Mouse (Mus musculus): Measurements from ENCODE around the gene Sept5. TPM values are rescaled to one million over a fixed set of nuclear protein-coding genes. Genes with fewer than 3 reads are reported as not detected.
A peak's percentile ranks its signal among the peaks of the same experiment; 100 is the strongest.

Gene Sept5
- polyA plus RNA-seq, 1 experiment from 2014 or later: 8.4 TPM

DNA sequence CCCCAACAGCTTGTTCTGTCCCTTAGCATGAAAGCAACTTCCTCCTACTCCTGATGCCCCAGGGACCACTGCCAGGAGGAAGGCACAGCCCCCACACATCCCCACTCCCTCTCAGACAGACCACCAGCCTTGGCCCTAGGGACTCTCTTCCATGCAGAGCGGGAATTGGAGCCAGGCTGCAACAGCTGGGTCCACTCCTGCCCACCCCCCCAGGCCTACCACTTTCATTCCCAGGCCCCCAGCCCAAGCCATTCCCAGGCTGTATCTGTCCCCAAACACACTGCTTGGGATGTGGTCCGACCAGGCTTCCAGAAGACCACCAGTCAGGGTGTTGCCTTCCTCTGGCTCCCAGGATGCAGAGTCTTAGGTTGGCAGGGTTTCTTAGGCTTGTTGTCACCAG lies 20.7 kb downstream of the Sept5 start:
- ATAC-seq (replicated peaks; ENCODE audit: extremely low read depth, insufficient read depth, low FRiP score): no peak

DNA sequence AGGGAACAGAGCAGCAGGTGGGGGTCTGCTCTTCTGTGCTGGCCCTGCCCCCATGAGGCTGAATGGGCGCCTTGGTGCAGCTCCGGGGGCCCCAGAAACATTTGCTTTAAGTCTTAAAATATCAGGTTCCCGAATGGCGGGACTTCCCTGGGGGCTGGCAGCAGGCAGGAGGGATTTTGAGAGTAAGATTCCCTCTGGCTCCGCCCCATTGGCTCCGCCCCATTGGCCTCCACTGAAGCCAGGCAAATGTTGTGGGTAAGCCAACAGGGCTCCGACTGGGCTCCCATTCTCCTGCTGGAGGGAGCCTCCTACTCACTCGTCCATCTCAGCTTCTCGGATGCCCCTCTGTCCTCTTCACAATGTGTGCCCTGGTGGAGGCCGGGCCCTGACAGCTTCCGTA lies 21.5 kb downstream of the Sept5 start:
- 22% methylated on average over 11 of the region's 11 CpGs for WGBS
- no peak for ATAC-seq (replicated peaks; ENCODE audit: extremely low read depth, insufficient read depth, low FRiP score)
- no peak overlapping the region for H3K4me2 ChIP-seq (ENCODE audit: low read depth, low read length)
- peaks cover 13% of the 10 kb centered on the region; the same call in 1 of the 2 replicates for H3K27me3 ChIP-seq (ENCODE audit: control insufficient read depth, insufficient read depth, low read length)
- H3K36me3 ChIP-seq (ENCODE audit: control insufficient read depth, insufficient read depth): no peaks in the 10 kb centered on the region
- no peak overlapping the region for H3K4me3 ChIP-seq (ENCODE audit: low read length)
- H3K4me1 ChIP-seq (ENCODE audit: control insufficient read depth, insufficient read depth, low read length): peaks cover 17% of the 10 kb centered on the region
- no peak overlapping the region for H3K9ac ChIP-seq (ENCODE audit: low read length)
- no peaks in the 10 kb centered on the region for H3K9me3 ChIP-seq (replicated peaks; ENCODE audit: control insufficient read depth, low read length)
- H3K27ac ChIP-seq (ENCODE audit: low read length): no peak overlapping the region

More for the DNA sequence above, 20.7 kb downstream of the Sept5 start:
- no peak overlapping the region for H3K4me3 ChIP-seq (ENCODE audit: low read length)
- peaks cover 11% of the 10 kb centered on the region for H3K4me1 ChIP-seq (ENCODE audit: control insufficient read depth, insufficient read depth, low read length)
- 68% methylated on average over 2 of the region's 2 CpGs for WGBS
- peaks cover 13% of the 10 kb centered on the region for H3K27me3 ChIP-seq (ENCODE audit: control insufficient read depth, insufficient read depth, low read length)
- no peak overlapping the region for H3K9ac ChIP-seq (ENCODE audit: low read length)
- H3K4me2 ChIP-seq (ENCODE audit: low read depth, low read length): no peak overlapping the region
- no peak overlapping the region for H3K27ac ChIP-seq (ENCODE audit: low read length)
- no peaks in the 10 kb centered on the region for H3K9me3 ChIP-seq (replicated peaks; ENCODE audit: control insufficient read depth, low read length)
- no peaks in the 10 kb centered on the region for H3K36me3 ChIP-seq (ENCODE audit: control insufficient read depth, insufficient read depth)

DNA sequence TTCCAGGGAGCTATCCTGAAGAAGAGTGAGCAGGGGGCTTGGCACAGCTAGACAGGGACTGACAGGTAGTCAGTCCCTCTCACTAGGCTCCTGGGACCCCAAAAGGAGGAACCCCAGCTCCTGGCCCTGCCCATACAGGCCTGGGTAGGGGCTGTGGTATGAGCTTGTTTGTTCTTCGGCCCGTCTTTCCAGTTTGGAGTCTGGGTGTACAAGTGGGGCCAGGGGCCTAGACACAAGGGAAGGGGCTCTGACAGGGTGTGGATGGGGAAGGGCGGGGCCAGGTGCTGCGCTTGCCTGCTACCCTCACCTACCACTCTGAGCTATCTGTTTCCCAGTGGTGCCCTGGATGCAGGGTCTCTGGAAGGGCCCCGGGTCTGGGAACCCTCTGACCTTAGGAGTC lies 24.0 kb downstream of the Sept5 start:
- H3K4me1 ChIP-seq (ENCODE audit: control insufficient read depth, insufficient read depth, low read length): peaks cover 17% of the 10 kb centered on the region
- no peak overlapping the region for H3K27ac ChIP-seq (ENCODE audit: low read length)
- H3K4me2 ChIP-seq (ENCODE audit: low read depth, low read length): no peak overlapping the region
- no peak overlapping the region for H3K4me3 ChIP-seq (ENCODE audit: low read length)
- ATAC-seq (replicated peaks; ENCODE audit: extremely low read depth, insufficient read depth, low FRiP score): no peak
- no peaks in the 10 kb centered on the region for H3K9me3 ChIP-seq (replicated peaks; ENCODE audit: control insufficient read depth, low read length)
- no peak overlapping the region for H3K9ac ChIP-seq (ENCODE audit: low read length)
- no peaks in the 10 kb centered on the region for H3K36me3 ChIP-seq (ENCODE audit: control insufficient read depth, insufficient read depth)
- WGBS: 77% methylated on average over 5 of the region's 5 CpGs
- peaks cover 11% of the 10 kb centered on the region; the same call in 1 of the 2 replicates for H3K27me3 ChIP-seq (ENCODE audit: control insufficient read depth, insufficient read depth, low read length)

DNA sequence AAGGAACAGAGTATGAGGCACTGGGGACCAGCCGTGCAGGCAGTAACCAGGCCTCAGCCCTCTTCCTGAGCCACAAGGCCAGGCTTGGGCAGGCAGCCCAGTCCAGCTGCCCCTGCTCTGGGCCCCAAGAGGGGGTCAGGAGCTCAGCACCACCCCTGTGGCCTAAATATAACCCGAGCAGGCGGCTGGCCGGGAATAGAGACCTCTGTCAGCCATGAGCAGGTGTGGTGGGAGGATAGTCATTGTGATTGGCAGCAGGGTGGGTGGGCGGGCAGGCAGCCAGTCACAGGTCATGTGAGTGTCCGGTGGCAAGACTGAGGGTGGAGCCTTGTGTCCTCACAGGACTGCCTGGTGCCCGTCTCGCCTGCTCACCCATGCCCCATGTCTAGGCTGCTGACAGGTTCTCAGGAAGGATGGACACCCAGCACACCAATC lies 25.5 kb downstream of the Sept5 start:
- H3K9me3 ChIP-seq (replicated peaks; ENCODE audit: control insufficient read depth, low read length): no peaks in the 10 kb centered on the region
- peak; percentile 87 for ATAC-seq (replicated peaks; ENCODE audit: extremely low read depth, insufficient read depth, low FRiP score)
- no peak overlapping the region for H3K4me3 ChIP-seq (ENCODE audit: low read length)
- peak overlapping the region; percentile 60; the same call in 1 of the 2 replicates for H3K9ac ChIP-seq (ENCODE audit: low read length)
- peaks cover 10% of the 10 kb centered on the region; the same call in 1 of the 2 replicates for H3K27me3 ChIP-seq (ENCODE audit: control insufficient read depth, insufficient read depth, low read length)
- H3K27ac ChIP-seq (ENCODE audit: low read length): peak overlapping the region; percentile 74
- peaks cover 17% of the 10 kb centered on the region for H3K4me1 ChIP-seq (ENCODE audit: control insufficient read depth, insufficient read depth, low read length)
- no peak overlapping the region for H3K4me2 ChIP-seq (ENCODE audit: low read depth, low read length)
- WGBS: 29% methylated on average over 8 of the region's 8 CpGs
- no peaks in the 10 kb centered on the region for H3K36me3 ChIP-seq (ENCODE audit: control insufficient read depth, insufficient read depth)

DNA sequence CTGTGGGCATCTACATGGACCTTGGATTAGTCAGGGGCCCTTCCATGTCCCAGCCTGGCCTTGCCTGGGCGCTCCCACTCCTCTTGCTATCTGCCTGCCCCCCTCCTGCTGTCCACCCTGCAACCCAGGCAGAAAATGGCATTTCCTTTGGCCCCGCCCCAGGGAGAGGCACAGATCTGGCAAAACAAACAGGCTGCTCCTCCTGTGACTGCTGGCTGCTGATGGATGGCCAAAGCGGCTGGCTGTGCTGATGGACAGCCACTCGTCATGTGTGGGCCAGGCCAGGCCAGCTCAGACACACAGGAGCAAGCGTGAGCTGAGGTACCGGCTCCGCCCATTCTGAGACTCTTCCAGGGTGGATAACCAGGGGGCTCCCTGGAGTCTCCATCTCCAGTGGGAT lies 28.3 kb downstream of the Sept5 start:
- peaks cover 4% of the 10 kb centered on the region; the same call in 1 of the 2 replicates for H3K27me3 ChIP-seq (ENCODE audit: control insufficient read depth, insufficient read depth, low read length)
- H3K9ac ChIP-seq (ENCODE audit: low read length): no peak overlapping the region
- H3K4me2 ChIP-seq (ENCODE audit: low read depth, low read length): no peak overlapping the region
- H3K36me3 ChIP-seq (ENCODE audit: control insufficient read depth, insufficient read depth): no peaks in the 10 kb centered on the region
- H3K9me3 ChIP-seq (replicated peaks; ENCODE audit: control insufficient read depth, low read length): no peaks in the 10 kb centered on the region
- no peak overlapping the region for H3K27ac ChIP-seq (ENCODE audit: low read length)
- WGBS: 67% methylated on average over 7 of the region's 7 CpGs
- no peak overlapping the region for H3K4me3 ChIP-seq (ENCODE audit: low read length)
- H3K4me1 ChIP-seq (ENCODE audit: control insufficient read depth, insufficient read depth, low read length): peaks cover 17% of the 10 kb centered on the region
- no peak for ATAC-seq (replicated peaks; ENCODE audit: extremely low read depth, insufficient read depth, low FRiP score)

DNA sequence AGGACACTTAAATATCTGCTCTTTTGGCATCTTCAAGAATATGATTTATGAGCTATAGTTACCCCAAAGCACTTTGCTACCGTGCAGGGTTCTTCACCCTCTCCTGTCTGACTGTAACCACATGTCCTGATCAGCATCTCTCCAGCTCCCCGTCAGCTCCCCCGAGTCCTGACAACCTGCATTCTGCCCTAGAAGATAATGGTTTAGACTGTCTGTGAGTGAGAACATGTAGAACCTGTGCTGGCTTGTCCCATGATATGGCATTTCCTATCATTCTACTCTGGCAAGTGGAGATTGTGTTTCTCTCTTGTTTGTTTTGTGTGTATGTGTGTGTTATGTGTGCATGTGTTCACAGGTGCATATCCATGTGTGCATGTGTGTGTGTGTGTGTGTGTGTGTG lies 31.7 kb downstream of the Sept5 start:
- Histone ChIP-seq H3K27ac (ENCODE audit: low read length) (no peak overlapping the region), H3K4me1 (ENCODE audit: control insufficient read depth, insufficient read depth, low read length) (no peaks in the 10 kb centered on the region), H3K9me3 (replicated peaks; ENCODE audit: control insufficient read depth, low read length) (no peaks in the 10 kb centered on the region), H3K4me2 (ENCODE audit: low read depth, low read length) (no peak overlapping the region), H3K4me3 (ENCODE audit: low read length) (no peak overlapping the region), H3K9ac (ENCODE audit: low read length) (no peak overlapping the region), H3K36me3 (ENCODE audit: control insufficient read depth, insufficient read depth) (no peaks in the 10 kb centered on the region), H3K27me3 (ENCODE audit: control insufficient read depth, insufficient read depth, low read length) (peaks cover 14% of the 10 kb centered on the region)
- WGBS: 50% methylated on average over 3 of the region's 3 CpGs
- no peak for ATAC-seq (replicated peaks; ENCODE audit: extremely low read depth, insufficient read depth, low FRiP score)

DNA sequence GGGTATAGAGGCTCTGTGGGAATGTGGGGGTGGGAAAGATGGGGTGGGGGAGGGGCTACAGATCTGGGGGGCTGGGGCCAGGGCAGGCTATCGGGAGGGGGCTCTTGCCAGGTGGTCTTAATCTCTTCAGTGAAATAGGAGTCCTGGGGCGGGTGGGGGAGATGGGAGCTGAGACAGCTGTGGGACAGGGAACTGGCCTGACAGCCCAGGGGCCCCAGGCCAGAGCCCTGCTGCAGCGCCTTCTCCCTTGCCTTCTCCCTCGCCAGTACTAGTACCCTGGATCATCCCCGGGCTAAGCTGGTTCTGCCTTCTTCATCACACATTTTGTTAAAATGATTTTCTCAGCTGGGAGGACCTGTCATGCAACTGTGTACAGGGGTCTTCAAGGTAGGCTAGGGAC lies 33.5 kb downstream of the Sept5 start:
- Histone ChIP-seq H3K4me3 (ENCODE audit: low read length) (no peak overlapping the region), H3K27ac (ENCODE audit: low read length) (no peak overlapping the region), H3K27me3 (ENCODE audit: control insufficient read depth, insufficient read depth, low read length) (peaks cover 27% of the 10 kb centered on the region), H3K4me1 (ENCODE audit: control insufficient read depth, insufficient read depth, low read length) (peaks cover 7% of the 10 kb centered on the region), H3K9me3 (replicated peaks; ENCODE audit: control insufficient read depth, low read length) (no peaks in the 10 kb centered on the region), H3K9ac (ENCODE audit: low read length) (no peak overlapping the region), H3K36me3 (ENCODE audit: control insufficient read depth, insufficient read depth) (no peaks in the 10 kb centered on the region), H3K4me2 (ENCODE audit: low read depth, low read length) (no peak overlapping the region)
- 54% methylated on average over 5 of the region's 5 CpGs for WGBS
- ATAC-seq (replicated peaks; ENCODE audit: extremely low read depth, insufficient read depth, low FRiP score): no peak

DNA sequence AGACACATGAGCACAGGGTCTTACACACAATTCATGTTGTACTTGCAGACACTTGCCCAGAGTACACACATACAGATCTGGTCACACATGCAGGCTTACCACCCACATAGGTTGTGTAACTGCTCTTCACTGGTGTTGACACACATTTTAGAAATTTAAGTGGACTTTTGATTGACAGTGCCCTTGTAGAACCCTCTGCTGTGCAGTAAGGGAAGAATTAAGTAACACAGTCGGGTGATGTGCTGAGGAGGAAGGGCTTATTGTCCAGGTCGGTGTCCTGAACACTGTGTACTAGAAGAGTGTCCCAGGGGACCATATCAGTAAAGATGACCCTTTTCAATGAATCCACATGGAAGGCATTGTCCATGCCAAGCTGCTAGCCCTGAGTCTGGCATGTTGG lies 35.8 kb downstream of the Sept5 start:
- H3K27me3 ChIP-seq (ENCODE audit: control insufficient read depth, insufficient read depth, low read length): peaks cover 46% of the 10 kb centered on the region
- WGBS: 71% methylated on average over 2 of the region's 2 CpGs
- H3K9ac ChIP-seq (ENCODE audit: low read length): no peak overlapping the region
- no peak overlapping the region for H3K4me3 ChIP-seq (ENCODE audit: low read length)
- H3K27ac ChIP-seq (ENCODE audit: low read length): no peak overlapping the region
- H3K36me3 ChIP-seq (ENCODE audit: control insufficient read depth, insufficient read depth): no peaks in the 10 kb centered on the region
- no peak for ATAC-seq (replicated peaks; ENCODE audit: extremely low read depth, insufficient read depth, low FRiP score)
- no peak overlapping the region for H3K4me2 ChIP-seq (ENCODE audit: low read depth, low read length)
- peaks cover 18% of the 10 kb centered on the region for H3K4me1 ChIP-seq (ENCODE audit: control insufficient read depth, insufficient read depth, low read length)
- H3K9me3 ChIP-seq (replicated peaks; ENCODE audit: control insufficient read depth, low read length): no peaks in the 10 kb centered on the region

DNA sequence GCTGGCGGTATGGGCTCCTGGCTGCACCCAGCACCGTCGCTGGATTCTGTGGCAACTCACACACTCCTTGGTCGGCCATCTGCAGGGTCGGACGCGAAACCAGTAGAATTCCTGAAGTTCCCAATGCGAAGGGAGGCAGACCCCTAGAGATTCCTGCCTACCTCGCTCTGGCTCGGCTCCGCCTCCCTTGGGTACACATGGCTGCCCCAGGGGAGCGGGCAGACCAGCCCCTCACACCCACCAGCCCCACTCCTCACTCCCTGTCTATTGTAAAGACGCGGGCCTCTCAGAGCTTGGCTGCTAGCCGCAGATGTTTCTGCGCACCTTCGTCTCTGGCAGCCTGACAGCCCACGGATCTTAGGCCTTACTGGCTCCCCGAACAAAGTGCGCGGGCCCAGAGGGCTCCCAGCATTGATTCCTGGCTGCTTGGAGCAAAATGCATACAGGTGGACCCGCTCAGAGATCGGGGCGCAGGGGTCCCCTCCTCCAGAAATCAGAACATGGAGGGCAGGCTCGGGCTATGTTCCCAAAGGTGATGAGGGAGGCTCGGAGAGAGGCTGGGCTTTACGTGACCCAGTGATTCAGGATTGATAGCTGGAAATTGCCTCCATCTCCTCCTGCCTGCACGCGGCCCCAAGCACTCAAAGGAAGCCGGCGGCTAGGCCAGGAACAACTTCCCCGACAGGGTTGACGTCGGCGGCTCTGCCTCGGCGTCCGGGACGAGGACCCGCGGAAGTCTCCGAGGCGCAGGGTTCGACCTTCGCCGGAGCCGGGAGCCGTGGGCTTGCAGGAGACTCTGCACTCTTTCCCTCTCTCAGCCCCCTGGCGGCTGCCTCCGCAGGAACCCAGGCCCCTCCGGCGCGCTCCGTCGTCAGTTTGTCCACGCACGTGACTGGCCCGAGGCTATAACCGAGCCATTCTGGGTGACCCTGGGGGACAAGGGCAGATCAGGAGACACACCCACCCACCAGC lies 38.4 kb downstream of the Sept5 start:
- Histone ChIP-seq H3K4me1 (ENCODE audit: control insufficient read depth, insufficient read depth, low read length) (peaks cover 25% of the 10 kb centered on the region), H3K27ac (ENCODE audit: low read length) (no peak overlapping the region), H3K9ac (ENCODE audit: low read length) (peak overlapping the region; percentile 24), H3K9me3 (replicated peaks; ENCODE audit: control insufficient read depth, low read length) (no peaks in the 10 kb centered on the region), H3K36me3 (ENCODE audit: control insufficient read depth, insufficient read depth) (no peaks in the 10 kb centered on the region), H3K4me3 (ENCODE audit: low read length) (peak overlapping the region; percentile 51), H3K27me3 (ENCODE audit: control insufficient read depth, insufficient read depth, low read length) (peaks cover 64% of the 10 kb centered on the region), H3K4me2 (ENCODE audit: low read depth, low read length) (peak overlapping the region; percentile 57)
- 3% methylated on average over 59 of the region's 59 CpGs for WGBS
- no peak for ATAC-seq (replicated peaks; ENCODE audit: extremely low read depth, insufficient read depth, low FRiP score)

All from heart, embryonic 16.5 days (tissue).